In the genomic region with DNA sequence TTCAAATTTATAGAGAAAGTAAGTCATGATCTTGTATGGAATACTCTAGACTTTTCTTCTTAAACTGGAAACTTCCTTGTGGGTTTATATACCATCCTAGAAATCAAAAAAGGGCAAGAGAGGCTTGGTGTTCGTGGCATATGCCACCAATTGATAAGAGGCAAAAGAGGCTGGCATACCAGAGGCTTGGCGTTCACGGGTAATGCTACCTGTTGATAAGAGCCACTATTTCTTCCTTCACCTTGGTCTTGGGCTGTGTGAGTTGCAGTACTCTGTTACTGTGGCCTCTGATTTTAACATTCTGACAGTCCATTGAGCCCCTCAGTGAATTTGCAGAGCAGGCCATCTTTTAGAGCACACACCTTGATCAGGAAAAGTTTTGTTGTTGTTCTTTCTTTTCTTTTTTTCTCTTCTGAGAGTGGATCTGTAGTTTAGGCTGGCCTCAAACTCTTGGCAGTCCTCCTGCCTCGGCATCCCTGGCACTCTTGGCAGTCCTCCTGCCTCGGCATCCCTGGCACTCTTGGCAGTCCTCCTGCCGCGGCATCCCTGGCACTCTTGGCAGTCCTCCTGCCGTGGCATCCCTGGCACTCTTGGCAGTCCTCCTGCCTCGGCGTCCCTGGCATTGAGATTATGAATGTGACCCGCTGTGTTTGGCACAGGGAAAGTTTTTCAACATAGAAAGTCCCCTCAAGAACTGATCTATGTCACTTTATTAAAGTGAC, we compare ENCODE assay signal across 14 mouse cellular contexts. TPM values are rescaled to one million over a fixed set of nuclear protein-coding genes. Genes with fewer than 3 reads are reported as not detected.
A peak's percentile ranks its signal among the peaks of the same experiment; 100 is the strongest.
DNase-seq lines count a peak whose midpoint lies in the region; ATAC-seq and TF ChIP-seq lines count a peak whose summit lies in the region.
"Had no signal": no experiment of that assay in that cellular context is flagged by ENCODE, and none has a peak within 500 bp of the region (broad histone marks: within the 10 kb centered on the region; RNA-seq: fewer than 3 reads in every experiment).

No protein-coding gene starts in this region.

- 90% methylated on average over 11 of the region's 11 CpGs for WGBS in intestine, embryonic 15.5 days
- 89% methylated on average over 11 of the region's 11 CpGs for WGBS in intestine, postnatal 0 days
- 78% methylated on average over 11 of the region's 11 CpGs for WGBS in hindbrain, embryonic 16.5 days

- no peak overlapping the region for H3K9ac ChIP-seq in intestine, embryonic 15.5 days
- H3K9ac ChIP-seq in intestine, postnatal 0 days (ENCODE audit: low read depth, low read length) = no peak overlapping the region
- H3K9ac ChIP-seq in hindbrain, embryonic 16.5 days (ENCODE audit: low read depth, low read length) = no peak overlapping the region
- H3K9ac ChIP-seq: hindbrain, embryonic 13.5 days; midbrain, embryonic 13.5 days had no signal

- no peak overlapping the region for H3K27ac ChIP-seq in intestine, embryonic 15.5 days
- no peak overlapping the region for H3K27ac ChIP-seq in intestine, postnatal 0 days (ENCODE audit: low read depth, low read length)
- no peak overlapping the region for H3K27ac ChIP-seq in hindbrain, embryonic 16.5 days (ENCODE audit: low read depth, low read length)
- H3K27ac ChIP-seq: hindbrain, embryonic 13.5 days; midbrain, embryonic 13.5 days had no signal

- ATAC-seq in intestine, embryonic 15.5 days = peak; percentile 45; the same call in 1 of the 2 replicates
- no peak for ATAC-seq in intestine, postnatal 0 days
- no peak for ATAC-seq in hindbrain, embryonic 16.5 days
- ATAC-seq: CD4-positive, CD25-positive, alpha-beta regulatory T cell, adult 4 months; forebrain, embryonic 16.5 days; midbrain, embryonic 13.5 days had no signal

- DNase-seq in c-Kit-positive CD71-positive TER-119-negative erythroid progenitor cells, embryonic 14.5 days (ENCODE audit: low read depth) = peak; percentile 57
- peak; percentile 77 for DNase-seq in liver
- peak; percentile 35 to 54 for DNase-seq in spleen, postnatal 10 days (ENCODE audit: low spot score in 2 of 2)
- no peak for DNase-seq in lung, postnatal 10 days
- DNase-seq: gastrocnemius, postnatal 36 days; kidney, adult 8-10 months; thymus, postnatal 25 days had no signal

- H3K4me3 ChIP-seq in intestine, embryonic 15.5 days (replicated peaks) = no peak overlapping the region
- no peak overlapping the region for H3K4me3 ChIP-seq in intestine, postnatal 0 days (ENCODE audit: low read depth, low read length)
- no peak overlapping the region for H3K4me3 ChIP-seq in hindbrain, embryonic 16.5 days (ENCODE audit: low read length)
- H3K4me3 ChIP-seq: hindbrain, embryonic 13.5 days; midbrain, embryonic 13.5 days had no signal

- H3K4me2 ChIP-seq in intestine, embryonic 15.5 days (replicated peaks) = no peak overlapping the region
- no peak overlapping the region for H3K4me2 ChIP-seq in intestine, postnatal 0 days (replicated peaks; ENCODE audit: low read depth)
- H3K4me2 ChIP-seq in hindbrain, embryonic 16.5 days (ENCODE audit: low read length) = no peak overlapping the region
- H3K4me2 ChIP-seq: hindbrain, embryonic 13.5 days; midbrain, embryonic 13.5 days had no signal

- peaks cover 10% of the 10 kb centered on the region; the same call in 1 of the 2 replicates for H3K36me3 ChIP-seq in intestine, embryonic 15.5 days
- H3K36me3 ChIP-seq in intestine, postnatal 0 days (ENCODE audit: control insufficient read depth, insufficient read depth) = peaks cover 69% of the 10 kb centered on the region
- peaks cover 10% of the 10 kb centered on the region for H3K36me3 ChIP-seq in hindbrain, embryonic 16.5 days (ENCODE audit: control insufficient read depth, insufficient read depth, low read length)

- no peak for TF ChIP-seq CTCF in intestine, postnatal 0 days (IDR thresholded peaks at IDR 0.05; ENCODE audit: low read depth)

- no peaks in the 10 kb centered on the region for H3K9me3 ChIP-seq in intestine, embryonic 15.5 days
- no peaks in the 10 kb centered on the region for H3K9me3 ChIP-seq in intestine, postnatal 0 days (ENCODE audit: control insufficient read depth)
- no peaks in the 10 kb centered on the region for H3K9me3 ChIP-seq in hindbrain, embryonic 16.5 days (ENCODE audit: control insufficient read depth, low read length)
- H3K9me3 ChIP-seq: hindbrain, embryonic 13.5 days; midbrain, embryonic 13.5 days had no signal

- H3K27me3 ChIP-seq in intestine, embryonic 15.5 days (replicated peaks) = no peaks in the 10 kb centered on the region
- H3K27me3 ChIP-seq in intestine, postnatal 0 days (replicated peaks; ENCODE audit: control insufficient read depth, insufficient read depth, low read length) = no peaks in the 10 kb centered on the region
- no peaks in the 10 kb centered on the region for H3K27me3 ChIP-seq in hindbrain, embryonic 16.5 days (replicated peaks; ENCODE audit: control insufficient read depth, insufficient read depth, low read length)
- H3K27me3 ChIP-seq: hindbrain, embryonic 13.5 days; midbrain, embryonic 13.5 days had no signal

- H3K4me1 ChIP-seq in intestine, embryonic 15.5 days (replicated peaks) = no peaks in the 10 kb centered on the region
- H3K4me1 ChIP-seq in intestine, postnatal 0 days (replicated peaks; ENCODE audit: control insufficient read depth, insufficient read depth, low read length) = no peaks in the 10 kb centered on the region; the same call in 1 of the 2 replicates
- H3K4me1 ChIP-seq in hindbrain, embryonic 16.5 days (ENCODE audit: control insufficient read depth, insufficient read depth, low read depth, low read length) = no peaks in the 10 kb centered on the region
- H3K4me1 ChIP-seq: hindbrain, embryonic 13.5 days; midbrain, embryonic 13.5 days had no signal

RNA-seq across cellular contexts. Expression of gene Elk4, which starts 19.7 kb away (rescaled TPM):
- polyA plus RNA-seq in intestine, embryonic 15.5 days (2015; fragmentation: Nextera tagmentation; extraction: Ambion mirVana) = 15.2 and 16.0 TPM in 2 replicates
- 16.4 and 19.6 TPM in 2 replicates for polyA plus RNA-seq in intestine, postnatal 0 days (2015; fragmentation: Nextera tagmentation; extraction: Ambion mirVana)
- 10.0 and 10.2 TPM in 2 replicates for polyA plus RNA-seq in hindbrain, embryonic 16.5 days (2015; fragmentation: Nextera tagmentation; extraction: Ambion mirVana)

RNA-seq across cellular contexts. Expression of gene Mfsd4a, which starts 40.8 kb away (rescaled TPM):
- 8.7 and 10.3 TPM in 2 replicates for polyA plus RNA-seq in intestine, embryonic 15.5 days (2015; fragmentation: Nextera tagmentation; extraction: Ambion mirVana)
- 6.1 and 7.0 TPM in 2 replicates for polyA plus RNA-seq in intestine, postnatal 0 days (2015; fragmentation: Nextera tagmentation; extraction: Ambion mirVana)
- polyA plus RNA-seq in hindbrain, embryonic 16.5 days (2015; fragmentation: Nextera tagmentation; extraction: Ambion mirVana) = 6.9 and 9.0 TPM in 2 replicates
